Mouse (Mus musculus): ENCODE results near the gene Fndc5. TPM values are rescaled to one million over a fixed set of nuclear protein-coding genes. Genes with fewer than 3 reads are reported as not detected.
A peak's percentile ranks its signal among the peaks of the same experiment; 100 is the strongest.

Fndc5 gene
- 2.5 and 3.2 TPM in 2 replicates for polyA plus RNA-seq (2014; fragmentation: Nextera tagmentation; extraction: Ambion mirVana)

DNA sequence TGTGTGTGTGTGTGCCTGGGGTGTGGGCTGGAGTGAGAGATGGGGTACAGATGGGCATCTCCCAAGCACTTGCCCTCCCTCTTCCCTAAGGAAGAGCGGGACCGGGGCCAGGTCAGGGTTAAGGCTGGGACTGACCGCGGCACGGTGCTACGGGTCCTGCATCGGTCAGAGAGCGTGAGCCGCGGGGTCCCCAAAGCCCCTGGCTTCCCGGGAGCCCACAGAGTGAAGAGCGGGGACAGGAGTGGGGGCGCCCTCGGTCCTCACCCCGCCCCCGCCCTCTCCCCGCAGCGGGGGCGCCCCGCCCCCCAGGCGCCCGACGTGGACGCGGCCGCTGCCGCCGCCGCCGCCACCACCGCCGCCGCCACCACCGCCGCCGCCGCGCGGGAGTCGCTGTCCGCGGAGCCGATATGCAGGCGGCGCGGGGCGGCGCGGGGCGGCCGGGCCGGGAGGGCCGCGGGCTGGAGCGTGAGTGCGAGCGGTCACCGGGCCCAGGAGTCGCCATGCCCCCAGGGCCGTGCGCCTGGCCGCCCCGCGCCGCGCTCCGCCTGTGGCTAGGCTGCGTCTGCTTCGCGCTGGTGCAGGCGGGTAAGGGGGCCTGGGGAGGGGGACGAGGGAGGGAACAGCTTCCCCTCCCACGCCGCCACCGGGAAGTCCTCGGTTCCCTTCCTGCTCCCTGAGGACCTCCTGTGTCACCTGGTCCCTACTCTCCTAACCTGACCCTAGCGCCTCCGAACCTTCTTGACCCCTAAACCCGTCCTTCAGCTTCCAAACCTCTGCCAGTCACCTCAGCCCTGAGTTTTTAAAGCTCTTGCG is at the start of gene Fndc5:
TSS of gene Fndc5 (plus strand) at position 421 of the 813 bp plus-strand sequence.
- 0% methylated on average over 30 of the region's 80 CpGs for WGBS
- H3K9ac ChIP-seq (ENCODE audit: low read depth, low read length) = peak within 1 kb of the TSS; percentile 71
- no peak within 1 kb of the TSS for H3K27ac ChIP-seq (ENCODE audit: low read depth, low read length)
- H3K27me3 ChIP-seq (ENCODE audit: control insufficient read depth, insufficient read depth, low read length) = peaks cover 21% of the 10 kb centered on the region
- H3K4me3 ChIP-seq (ENCODE audit: low read depth, low read length) = peak within 1 kb of the TSS; percentile 49
- H3K4me1 ChIP-seq (replicated peaks; ENCODE audit: control insufficient read depth, insufficient read depth, low read length) = peaks cover 6% of the 10 kb centered on the region
- peak within 1 kb of the TSS; percentile 95 for H3K4me2 ChIP-seq (replicated peaks; ENCODE audit: low read depth, low read length)
- DNase-seq (ENCODE audit: low spot score) = peak; percentile 57
- H3K9me3 ChIP-seq (ENCODE audit: control insufficient read depth, low read length) = no peaks in the 10 kb centered on the region
- H3K36me3 ChIP-seq (ENCODE audit: control insufficient read depth, insufficient read depth, low read length) = no peaks in the 10 kb centered on the region
- ATAC-seq (ENCODE audit: low FRiP score) = peak; percentile 59

DNA sequence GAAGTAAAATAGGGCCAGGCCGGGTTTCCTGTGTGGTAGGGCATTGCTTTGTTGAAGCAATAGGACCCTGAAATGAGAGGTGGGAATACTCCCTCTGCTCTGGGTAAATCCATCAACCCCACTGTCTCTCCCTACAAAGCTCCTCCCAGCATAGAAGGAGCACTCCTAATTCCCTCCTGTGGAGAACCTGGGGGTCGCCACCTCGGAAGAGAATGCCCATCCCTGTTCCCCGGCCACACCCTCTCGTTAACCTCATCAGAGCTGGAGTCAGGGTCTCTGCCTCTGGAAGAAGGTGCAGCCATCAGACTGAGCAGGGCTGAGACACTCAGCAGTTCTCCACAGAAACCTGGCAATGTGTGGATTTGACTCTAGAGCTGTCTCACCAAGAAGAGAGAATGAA is 48.9 kb upstream of the Fndc5 start:
- ATAC-seq (ENCODE audit: low FRiP score) (no peak), DNase-seq (ENCODE audit: low spot score) (no peak)
- Histone ChIP-seq H3K9ac (ENCODE audit: low read depth, low read length) (no peak overlapping the region), H3K9me3 (ENCODE audit: control insufficient read depth, low read length) (no peaks in the 10 kb centered on the region), H3K36me3 (ENCODE audit: control insufficient read depth, insufficient read depth, low read length) (no peaks in the 10 kb centered on the region), H3K27ac (ENCODE audit: low read depth, low read length) (no peak overlapping the region), H3K4me2 (replicated peaks; ENCODE audit: low read depth, low read length) (no peak overlapping the region), H3K4me1 (replicated peaks; ENCODE audit: control insufficient read depth, insufficient read depth, low read length) (no peaks in the 10 kb centered on the region), H3K4me3 (ENCODE audit: low read depth, low read length) (no peak overlapping the region), H3K27me3 (ENCODE audit: control insufficient read depth, insufficient read depth, low read length) (no peaks in the 10 kb centered on the region)
- 47% methylated on average over 5 of the region's 5 CpGs for WGBS

DNA sequence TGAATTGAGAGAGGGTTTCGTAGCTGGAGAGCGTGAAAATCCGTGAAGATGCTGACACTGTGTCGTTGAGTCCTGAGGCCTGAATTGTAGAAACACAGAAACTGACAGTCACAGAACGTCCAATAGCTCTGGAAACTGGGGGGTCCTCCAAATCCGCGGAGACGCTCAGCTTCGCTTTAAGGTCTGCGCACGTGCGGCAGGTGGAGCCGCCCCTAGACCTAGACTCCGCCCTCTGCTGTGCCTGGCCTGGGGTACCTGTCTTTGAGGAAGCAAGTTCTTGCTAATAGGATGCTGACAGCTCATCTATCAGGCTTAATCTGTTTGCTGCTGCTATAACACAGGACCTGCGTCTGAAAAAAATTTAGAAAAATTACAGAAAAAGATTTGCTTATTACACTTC is 41.5 kb upstream of the Fndc5 start:
- Histone ChIP-seq H3K9me3 (ENCODE audit: control insufficient read depth, low read length) (no peaks in the 10 kb centered on the region), H3K4me2 (replicated peaks; ENCODE audit: low read depth, low read length) (no peak overlapping the region), H3K4me3 (ENCODE audit: low read depth, low read length) (no peak overlapping the region), H3K36me3 (ENCODE audit: control insufficient read depth, insufficient read depth, low read length) (no peaks in the 10 kb centered on the region), H3K27me3 (ENCODE audit: control insufficient read depth, insufficient read depth, low read length) (no peaks in the 10 kb centered on the region), H3K4me1 (replicated peaks; ENCODE audit: control insufficient read depth, insufficient read depth, low read length) (no peaks in the 10 kb centered on the region), H3K27ac (ENCODE audit: low read depth, low read length) (no peak overlapping the region), H3K9ac (ENCODE audit: low read depth, low read length) (no peak overlapping the region)
- no peak for ATAC-seq (ENCODE audit: low FRiP score)
- no peak for DNase-seq (ENCODE audit: low spot score)
- WGBS = 29% methylated on average over 15 of the region's 15 CpGs

DNA sequence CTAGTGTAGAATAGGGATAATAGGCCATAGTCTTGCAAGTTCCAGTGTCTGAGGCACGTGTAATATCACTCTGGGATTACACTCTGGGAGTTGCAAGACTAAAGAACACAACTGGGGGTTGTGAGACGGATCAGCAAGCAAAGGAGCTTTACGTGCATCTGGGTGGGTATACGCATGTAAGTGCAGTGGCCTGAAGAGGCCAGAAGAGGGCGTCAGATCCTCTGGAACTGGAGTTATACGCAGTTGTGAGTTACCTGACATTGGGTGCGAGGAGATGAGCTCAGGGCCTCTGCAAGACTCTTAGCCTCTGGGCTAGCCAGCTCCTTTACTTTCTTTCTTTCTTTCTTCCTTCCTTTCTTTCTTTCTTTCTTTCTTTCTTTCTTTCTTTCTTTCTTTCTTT is 39.8 kb upstream of the Fndc5 start:
- Histone ChIP-seq H3K27ac (ENCODE audit: low read depth, low read length) (no peak overlapping the region), H3K4me1 (replicated peaks; ENCODE audit: control insufficient read depth, insufficient read depth, low read length) (no peaks in the 10 kb centered on the region), H3K4me3 (ENCODE audit: low read depth, low read length) (no peak overlapping the region), H3K27me3 (ENCODE audit: control insufficient read depth, insufficient read depth, low read length) (no peaks in the 10 kb centered on the region), H3K9me3 (ENCODE audit: control insufficient read depth, low read length) (no peaks in the 10 kb centered on the region), H3K36me3 (ENCODE audit: control insufficient read depth, insufficient read depth, low read length) (no peaks in the 10 kb centered on the region), H3K4me2 (replicated peaks; ENCODE audit: low read depth, low read length) (no peak overlapping the region), H3K9ac (ENCODE audit: low read depth, low read length) (no peak overlapping the region)
- DNase-seq (ENCODE audit: low spot score) (no peak), ATAC-seq (ENCODE audit: low FRiP score) (no peak)
- WGBS = 75% methylated on average over 7 of the region's 7 CpGs

DNA sequence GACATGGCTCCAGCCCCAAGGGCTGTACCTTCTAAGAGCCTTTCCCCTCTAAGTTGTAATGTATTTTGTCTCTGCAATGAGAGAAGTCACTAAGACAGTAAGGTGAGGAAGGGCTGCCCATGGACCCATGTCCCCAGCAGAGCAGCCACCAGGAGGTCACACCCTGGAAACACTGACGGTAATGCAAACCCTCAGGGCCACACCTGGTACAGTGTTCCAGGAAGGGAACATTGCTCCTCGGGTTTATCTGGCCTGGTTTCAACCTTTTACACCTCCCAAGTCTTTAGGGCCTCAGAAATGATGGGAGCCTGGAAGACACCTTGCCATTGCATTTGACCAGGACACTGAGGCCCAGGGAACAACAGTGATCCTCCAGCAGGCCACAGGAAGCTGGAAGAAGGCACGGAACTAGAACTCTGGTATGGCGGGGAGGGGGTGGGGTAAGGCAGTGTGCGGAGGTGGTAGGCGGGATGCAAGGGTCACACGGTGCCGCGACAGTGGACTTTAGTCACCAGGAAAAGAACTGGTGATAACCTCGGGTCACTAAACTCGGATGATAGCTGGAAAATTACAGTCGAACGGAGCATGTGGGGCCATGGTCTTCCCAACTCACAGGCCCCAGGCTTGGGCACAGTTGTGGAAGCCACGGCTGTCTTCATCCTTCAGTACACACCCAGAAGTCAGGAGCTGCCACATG is 34.5 kb upstream of the Fndc5 start:
- H3K27me3 ChIP-seq (ENCODE audit: control insufficient read depth, insufficient read depth, low read length) = peaks cover 19% of the 10 kb centered on the region
- H3K9me3 ChIP-seq (ENCODE audit: control insufficient read depth, low read length) = no peaks in the 10 kb centered on the region
- H3K4me1 ChIP-seq (replicated peaks; ENCODE audit: control insufficient read depth, insufficient read depth, low read length) = peaks cover 5% of the 10 kb centered on the region; the same call in 1 of the 2 replicates
- H3K27ac ChIP-seq (ENCODE audit: low read depth, low read length) = no peak overlapping the region
- no peak overlapping the region for H3K4me2 ChIP-seq (replicated peaks; ENCODE audit: low read depth, low read length)
- DNase-seq (ENCODE audit: low spot score) (no peak), ATAC-seq (ENCODE audit: low FRiP score) (no peak)
- no peaks in the 10 kb centered on the region for H3K36me3 ChIP-seq (ENCODE audit: control insufficient read depth, insufficient read depth, low read length)
- H3K9ac ChIP-seq (ENCODE audit: low read depth, low read length) = no peak overlapping the region
- no peak overlapping the region for H3K4me3 ChIP-seq (ENCODE audit: low read depth, low read length)
- 88% methylated on average over 14 of the region's 14 CpGs for WGBS

DNA sequence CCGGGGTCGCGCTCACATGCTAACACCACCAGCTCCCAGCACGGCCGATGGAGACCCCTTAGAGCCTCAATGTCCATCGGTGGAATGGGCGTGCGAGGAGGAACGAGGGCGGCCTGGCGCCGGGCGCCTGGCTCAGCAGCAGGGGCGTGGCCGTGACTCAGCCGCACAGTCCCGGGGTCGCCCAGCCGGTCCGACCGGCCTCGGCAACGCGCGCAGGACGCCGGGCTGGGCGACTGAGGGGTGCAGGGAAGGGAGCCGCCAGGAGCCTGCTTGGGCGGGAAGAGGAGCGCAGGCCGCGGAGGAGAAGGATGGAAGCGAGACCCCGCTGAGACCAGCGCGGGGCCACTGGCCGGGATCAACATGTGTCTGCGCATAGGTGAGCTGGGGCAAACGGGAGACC is 31.4 kb upstream of the Fndc5 start, which contains the start of gene Tmem54:
TSS of gene Tmem54 (plus strand) at position 193 of the 400 bp plus-strand sequence.
- no peaks in the 10 kb centered on the region for H3K9me3 ChIP-seq (ENCODE audit: control insufficient read depth, low read length)
- H3K4me1 ChIP-seq (replicated peaks; ENCODE audit: control insufficient read depth, insufficient read depth, low read length) = peaks cover 5% of the 10 kb centered on the region; the same call in 1 of the 2 replicates
- no peak for ATAC-seq (ENCODE audit: low FRiP score)
- H3K4me3 ChIP-seq (ENCODE audit: low read depth, low read length) = peak within 1 kb of the TSS; percentile 9; the same call in 1 of the 2 replicates
- no peak for DNase-seq (ENCODE audit: low spot score)
- 2% methylated on average over 40 of the region's 40 CpGs for WGBS
- no peaks in the 10 kb centered on the region for H3K36me3 ChIP-seq (ENCODE audit: control insufficient read depth, insufficient read depth, low read length)
- H3K27ac ChIP-seq (ENCODE audit: low read depth, low read length) = no peak within 1 kb of the TSS
- peaks cover 19% of the 10 kb centered on the region for H3K27me3 ChIP-seq (ENCODE audit: control insufficient read depth, insufficient read depth, low read length)
- H3K9ac ChIP-seq (ENCODE audit: low read depth, low read length) = no peak within 1 kb of the TSS
- peak within 1 kb of the TSS; percentile 44 for H3K4me2 ChIP-seq (replicated peaks; ENCODE audit: low read depth, low read length)

- no peak for ATAC-seq (ENCODE audit: low FRiP score)
- no peaks in the 10 kb centered on the region for H3K36me3 ChIP-seq (ENCODE audit: control insufficient read depth, insufficient read depth, low read length)
- no peak overlapping the region for H3K4me3 ChIP-seq (ENCODE audit: low read depth, low read length)
- peaks cover 5% of the 10 kb centered on the region; the same call in 1 of the 2 replicates for H3K4me1 ChIP-seq (replicated peaks; ENCODE audit: control insufficient read depth, insufficient read depth, low read length)
- H3K9me3 ChIP-seq (ENCODE audit: control insufficient read depth, low read length) = no peaks in the 10 kb centered on the region
- no peak for DNase-seq (ENCODE audit: low spot score)
- WGBS = 19% methylated on average over 9 of the region's 9 CpGs
- no peak overlapping the region for H3K4me2 ChIP-seq (replicated peaks; ENCODE audit: low read depth, low read length)
- peaks cover 19% of the 10 kb centered on the region for H3K27me3 ChIP-seq (ENCODE audit: control insufficient read depth, insufficient read depth, low read length)
- H3K9ac ChIP-seq (ENCODE audit: low read depth, low read length) = no peak overlapping the region
- H3K27ac ChIP-seq (ENCODE audit: low read depth, low read length) = no peak overlapping the region
These were observed 30.7 kb upstream of the Fndc5 start for GRCm38 (mm10) chr4:129106073-129106472.

DNA sequence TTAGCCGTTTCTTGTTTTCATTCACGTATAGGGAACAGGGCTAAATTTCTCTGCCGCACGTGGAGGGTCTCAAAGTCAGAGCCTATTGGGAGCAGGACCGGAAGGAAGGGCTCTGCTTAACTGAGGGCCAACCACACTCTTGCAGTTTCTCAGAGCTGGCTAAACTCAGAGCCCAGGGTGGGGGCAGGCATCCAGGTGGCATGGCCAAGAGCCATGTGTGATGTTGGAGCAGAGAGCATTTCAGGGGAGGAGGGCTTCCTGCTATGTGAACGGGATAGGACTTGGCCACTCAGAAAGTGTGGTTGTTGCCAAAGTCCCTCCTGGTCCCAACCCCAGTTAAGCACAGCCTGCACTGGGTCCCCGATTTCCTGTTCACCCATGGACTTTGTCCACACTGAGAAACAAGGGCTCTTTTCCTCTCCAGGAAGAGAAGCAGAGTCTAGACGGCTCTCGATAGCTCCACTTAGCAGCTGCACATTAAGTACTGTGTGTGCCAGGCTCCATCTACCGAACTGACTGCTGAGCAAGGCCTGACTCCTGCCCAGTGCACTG is 29.4 kb upstream of the Fndc5 start:
- WGBS = 69% methylated on average over 10 of the region's 10 CpGs

More for the DNA sequence above, 29.4 kb upstream of the Fndc5 start:
- no peaks in the 10 kb centered on the region for H3K36me3 ChIP-seq (ENCODE audit: control insufficient read depth, insufficient read depth, low read length)
- no peak overlapping the region for H3K4me3 ChIP-seq (ENCODE audit: low read depth, low read length)
- H3K27ac ChIP-seq (ENCODE audit: low read depth, low read length) = no peak overlapping the region
- no peak overlapping the region for H3K9ac ChIP-seq (ENCODE audit: low read depth, low read length)
- H3K4me1 ChIP-seq (replicated peaks; ENCODE audit: control insufficient read depth, insufficient read depth, low read length) = peaks cover 5% of the 10 kb centered on the region; the same call in 1 of the 2 replicates
- H3K9me3 ChIP-seq (ENCODE audit: control insufficient read depth, low read length) = no peaks in the 10 kb centered on the region
- peaks cover 19% of the 10 kb centered on the region for H3K27me3 ChIP-seq (ENCODE audit: control insufficient read depth, insufficient read depth, low read length)
- ATAC-seq (ENCODE audit: low FRiP score) (no peak), DNase-seq (ENCODE audit: low spot score) (no peak)
- no peak overlapping the region for H3K4me2 ChIP-seq (replicated peaks; ENCODE audit: low read depth, low read length)
